Mouse (Mus musculus): ENCODE data around the gene Bspry. TPM values are rescaled to one million over a fixed set of nuclear protein-coding genes. Genes with fewer than 3 reads are reported as not detected.

Bspry gene
- polyA plus RNA-seq, 1 experiment from 2014 or later: 47.9 TPM

- H3K27ac ChIP-seq (ENCODE audit: low read length): no peak overlapping the region
- H3K9me3 ChIP-seq (ENCODE audit: control insufficient read depth, low read length): no peaks in the 10 kb centered on the region
- H3K9ac ChIP-seq (ENCODE audit: low read length): no peak overlapping the region
- ATAC-seq (ENCODE audit: low read depth): no peak
- 83% methylated on average over 2 of the region's 2 CpGs for whole genome bisulfite sequencing
- no peaks in the 10 kb centered on the region for H3K4me1 ChIP-seq (replicated peaks; ENCODE audit: control insufficient read depth, insufficient read depth, low read length)
- H3K4me3 ChIP-seq (ENCODE audit: low read length): no peak overlapping the region
- H3K27me3 ChIP-seq (ENCODE audit: control insufficient read depth, insufficient read depth, low read depth, low read length): no peaks in the 10 kb centered on the region
- no peak overlapping the region for H3K4me2 ChIP-seq (ENCODE audit: low read depth, low read length)
- H3K36me3 ChIP-seq (ENCODE audit: control insufficient read depth, insufficient read depth, low read length): no peaks in the 10 kb centered on the region; the same call in 1 of the 2 replicates
These were observed 8.1 kb downstream of the Bspry start for GRCm38 (mm10) chr4:62487914-62488313.

- Histone ChIP-seq H3K4me2 (ENCODE audit: low read depth, low read length) (no peak overlapping the region), H3K9ac (ENCODE audit: low read length) (no peak overlapping the region), H3K9me3 (ENCODE audit: control insufficient read depth, low read length) (no peaks in the 10 kb centered on the region), H3K4me3 (ENCODE audit: low read length) (no peak overlapping the region), H3K27ac (ENCODE audit: low read length) (no peak overlapping the region), H3K36me3 (ENCODE audit: control insufficient read depth, insufficient read depth, low read length) (peaks cover 2% of the 10 kb centered on the region; the same call in 1 of the 2 replicates), H3K4me1 (replicated peaks; ENCODE audit: control insufficient read depth, insufficient read depth, low read length) (peaks cover 15% of the 10 kb centered on the region), H3K27me3 (ENCODE audit: control insufficient read depth, insufficient read depth, low read depth, low read length) (no peaks in the 10 kb centered on the region)
- WGBS: 74% methylated on average over 2 of the region's 2 CpGs
- ATAC-seq (ENCODE audit: low read depth): no peak
These were observed 12.8 kb downstream of the Bspry start for GRCm38 (mm10) chr4:62492682-62493081.

DNA sequence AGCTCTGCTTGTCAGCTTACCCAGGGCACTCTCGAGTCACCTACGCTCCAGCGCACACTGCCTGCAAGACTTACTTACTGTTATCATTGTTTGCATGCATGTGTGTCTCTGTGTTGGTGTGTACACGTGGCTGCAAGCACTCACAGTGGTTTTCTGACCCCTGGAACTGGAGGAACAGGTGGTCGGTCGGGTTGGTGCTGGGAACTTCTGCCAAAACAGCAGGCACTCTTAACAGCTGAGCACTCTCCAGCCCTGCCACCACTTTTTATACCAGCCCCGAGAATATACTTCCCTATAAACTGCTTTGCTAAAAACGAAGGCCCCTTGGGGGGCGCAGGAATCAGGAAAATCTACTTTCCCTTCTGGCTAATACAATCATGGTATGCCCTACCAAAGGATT, 14.4 kb downstream of the Bspry start:
- Histone ChIP-seq H3K27ac (ENCODE audit: low read length) (no peak overlapping the region), H3K4me1 (replicated peaks; ENCODE audit: control insufficient read depth, insufficient read depth, low read length) (peaks cover 15% of the 10 kb centered on the region), H3K9ac (ENCODE audit: low read length) (no peak overlapping the region), H3K4me3 (ENCODE audit: low read length) (no peak overlapping the region), H3K27me3 (ENCODE audit: control insufficient read depth, insufficient read depth, low read depth, low read length) (no peaks in the 10 kb centered on the region), H3K36me3 (ENCODE audit: control insufficient read depth, insufficient read depth, low read length) (peaks cover 12% of the 10 kb centered on the region), H3K9me3 (ENCODE audit: control insufficient read depth, low read length) (no peaks in the 10 kb centered on the region), H3K4me2 (ENCODE audit: low read depth, low read length) (no peak overlapping the region)
- no peak for ATAC-seq (ENCODE audit: low read depth)
- WGBS: 63% methylated on average over 9 of the region's 9 CpGs

DNA sequence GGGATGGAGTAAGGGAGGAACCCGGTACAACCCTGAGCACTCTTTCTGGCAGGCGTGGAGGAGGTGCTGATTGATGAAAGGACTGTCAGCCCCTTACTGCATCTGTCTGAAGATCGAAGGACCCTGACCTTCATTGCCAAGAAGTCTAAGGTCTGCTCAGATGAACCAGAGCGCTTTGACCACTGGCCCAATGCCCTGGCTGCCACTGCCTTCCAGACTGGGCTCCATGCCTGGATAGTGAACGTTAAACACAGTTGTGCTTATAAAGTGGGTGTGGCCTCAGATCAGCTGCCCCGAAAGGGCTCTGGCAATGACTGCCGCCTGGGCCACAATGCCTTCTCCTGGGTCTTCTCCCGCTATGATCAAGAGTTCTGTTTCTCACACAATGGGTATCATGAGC, 16.1 kb downstream of the Bspry start:
- Histone ChIP-seq H3K4me1 (replicated peaks; ENCODE audit: control insufficient read depth, insufficient read depth, low read length) (peaks cover 18% of the 10 kb centered on the region), H3K9ac (ENCODE audit: low read length) (no peak overlapping the region)
- peak; percentile 42; the same call in 1 of the 2 replicates for ATAC-seq (ENCODE audit: low read depth)

DNA sequence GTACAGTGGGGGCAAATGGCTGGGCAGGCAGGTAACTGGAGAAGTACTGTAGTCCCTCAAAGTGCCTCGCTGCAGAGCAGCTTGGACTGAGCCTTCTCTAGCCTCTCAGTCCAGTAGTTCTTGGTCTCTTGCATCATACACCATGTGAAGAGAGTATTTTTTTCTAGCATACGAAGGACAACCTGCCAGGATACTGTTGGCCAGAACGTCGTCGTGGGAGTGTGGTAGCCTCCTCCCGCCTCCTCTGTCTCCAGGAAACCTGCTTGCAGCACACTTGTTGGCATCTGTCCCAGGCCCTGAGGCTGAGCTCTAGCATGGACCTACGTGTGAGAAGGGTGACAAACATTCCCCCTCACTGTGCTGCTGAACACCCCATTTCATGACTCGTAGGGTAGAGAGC, 17.0 kb downstream of the Bspry start:
- 47% methylated on average over 8 of the region's 8 CpGs for WGBS
- H3K4me1 ChIP-seq (replicated peaks; ENCODE audit: control insufficient read depth, insufficient read depth, low read length): peaks cover 19% of the 10 kb centered on the region
- H3K4me2 ChIP-seq (ENCODE audit: low read depth, low read length): no peak overlapping the region
- H3K27me3 ChIP-seq (ENCODE audit: control insufficient read depth, insufficient read depth, low read depth, low read length): no peaks in the 10 kb centered on the region
- H3K4me3 ChIP-seq (ENCODE audit: low read length): no peak overlapping the region
- peak; percentile 66 for ATAC-seq (ENCODE audit: low read depth)
- H3K9me3 ChIP-seq (ENCODE audit: control insufficient read depth, low read length): no peaks in the 10 kb centered on the region
- peaks cover 17% of the 10 kb centered on the region for H3K36me3 ChIP-seq (ENCODE audit: control insufficient read depth, insufficient read depth, low read length)
- H3K9ac ChIP-seq (ENCODE audit: low read length): no peak overlapping the region
- H3K27ac ChIP-seq (ENCODE audit: low read length): no peak overlapping the region; the same call in 1 of the 2 replicates

More for the DNA sequence above, 16.1 kb downstream of the Bspry start:
- Histone ChIP-seq H3K36me3 (ENCODE audit: control insufficient read depth, insufficient read depth, low read length) (peaks cover 17% of the 10 kb centered on the region), H3K9me3 (ENCODE audit: control insufficient read depth, low read length) (no peaks in the 10 kb centered on the region), H3K27ac (ENCODE audit: low read length) (no peak overlapping the region), H3K27me3 (ENCODE audit: control insufficient read depth, insufficient read depth, low read depth, low read length) (no peaks in the 10 kb centered on the region), H3K4me3 (ENCODE audit: low read length) (no peak overlapping the region), H3K4me2 (ENCODE audit: low read depth, low read length) (no peak overlapping the region)
- 56% methylated on average over 8 of the region's 8 CpGs for WGBS

GRCm38 (mm10) chr4:62500799-62501198, 20.9 kb downstream of the Bspry start:
- WGBS: 77% methylated on average over 4 of the region's 4 CpGs
- Histone ChIP-seq H3K27ac (ENCODE audit: low read length) (peak overlapping the region; percentile 90; the same call in 1 of the 2 replicates), H3K9ac (ENCODE audit: low read length) (no peak overlapping the region), H3K9me3 (ENCODE audit: control insufficient read depth, low read length) (no peaks in the 10 kb centered on the region), H3K36me3 (ENCODE audit: control insufficient read depth, insufficient read depth, low read length) (peaks cover 17% of the 10 kb centered on the region), H3K4me2 (ENCODE audit: low read depth, low read length) (peak overlapping the region; percentile 52), H3K27me3 (ENCODE audit: control insufficient read depth, insufficient read depth, low read depth, low read length) (no peaks in the 10 kb centered on the region), H3K4me1 (replicated peaks; ENCODE audit: control insufficient read depth, insufficient read depth, low read length) (peaks cover 27% of the 10 kb centered on the region), H3K4me3 (ENCODE audit: low read length) (peak overlapping the region; percentile 4; the same call in 1 of the 2 replicates)
- no peak for ATAC-seq (ENCODE audit: low read depth)

GRCm38 (mm10) chr4:62501534-62501933, 21.7 kb downstream of the Bspry start:
- H3K9me3 ChIP-seq (ENCODE audit: control insufficient read depth, low read length): no peaks in the 10 kb centered on the region
- peak overlapping the region; percentile 84 for H3K9ac ChIP-seq (ENCODE audit: low read length)
- H3K36me3 ChIP-seq (ENCODE audit: control insufficient read depth, insufficient read depth, low read length): peaks cover 17% of the 10 kb centered on the region
- peak overlapping the region; percentile 90 for H3K27ac ChIP-seq (ENCODE audit: low read length)
- H3K4me1 ChIP-seq (replicated peaks; ENCODE audit: control insufficient read depth, insufficient read depth, low read length): peaks cover 19% of the 10 kb centered on the region
- H3K4me2 ChIP-seq (ENCODE audit: low read depth, low read length): peak overlapping the region; percentile 52
- peak overlapping the region; percentile 80 for H3K4me3 ChIP-seq (ENCODE audit: low read length)
- ATAC-seq (ENCODE audit: low read depth): peak; percentile 53
- no peaks in the 10 kb centered on the region for H3K27me3 ChIP-seq (ENCODE audit: control insufficient read depth, insufficient read depth, low read depth, low read length)
- WGBS: under 1% methylated on average over 7 of the region's 7 CpGs

DNA sequence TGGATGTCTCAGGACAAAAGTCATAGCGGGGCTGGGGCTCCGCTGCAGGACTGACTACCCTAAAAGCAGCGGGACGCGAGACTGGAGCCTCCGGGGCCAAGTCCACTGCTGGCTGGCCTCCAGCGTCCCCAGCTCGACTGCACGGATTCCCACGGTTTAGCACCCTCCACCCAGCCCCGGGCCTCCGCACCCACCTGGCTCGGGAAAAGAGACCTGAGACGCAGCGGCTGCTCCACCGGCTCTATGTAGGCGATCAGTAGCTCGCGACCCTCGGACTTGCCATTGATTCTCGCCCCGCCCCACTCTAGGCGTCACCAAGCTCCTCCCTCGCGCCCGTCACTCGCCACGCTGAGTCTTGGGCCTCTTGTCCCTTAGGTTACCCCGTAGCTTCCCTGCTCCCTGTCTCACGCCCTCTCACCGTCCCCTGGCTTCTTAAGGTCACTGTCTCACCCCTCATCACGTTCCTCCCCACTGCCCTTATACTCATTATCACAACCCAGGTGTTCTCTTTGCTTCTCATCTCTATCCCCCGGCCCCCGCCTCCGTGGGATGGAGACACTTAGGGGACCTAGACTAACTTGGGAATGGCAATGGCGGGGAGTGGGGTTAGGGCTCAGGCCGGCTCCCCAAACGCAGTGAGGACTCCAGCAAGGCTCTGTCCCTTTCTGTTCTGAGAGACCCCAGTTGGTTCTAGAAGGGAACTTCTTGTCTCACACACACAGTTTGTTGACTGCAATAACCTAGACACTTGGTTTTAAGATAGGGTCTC, 22.3 kb downstream of the Bspry start:
- Histone ChIP-seq H3K9me3 (ENCODE audit: control insufficient read depth, low read length) (no peaks in the 10 kb centered on the region), H3K27ac (ENCODE audit: low read length) (peak overlapping the region; percentile 90), H3K36me3 (ENCODE audit: control insufficient read depth, insufficient read depth, low read length) (peaks cover 18% of the 10 kb centered on the region), H3K4me2 (ENCODE audit: low read depth, low read length) (peak overlapping the region; percentile 52), H3K9ac (ENCODE audit: low read length) (peak overlapping the region; percentile 84), H3K27me3 (ENCODE audit: control insufficient read depth, insufficient read depth, low read depth, low read length) (no peaks in the 10 kb centered on the region), H3K4me1 (replicated peaks; ENCODE audit: control insufficient read depth, insufficient read depth, low read length) (peaks cover 16% of the 10 kb centered on the region), H3K4me3 (ENCODE audit: low read length) (peak overlapping the region; percentile 80)
- 2% methylated on average over 38 of the region's 38 CpGs for WGBS
- peak; percentile 94 for ATAC-seq (ENCODE audit: low read depth)

- Histone ChIP-seq H3K36me3 (ENCODE audit: control insufficient read depth, insufficient read depth, low read length) (peaks cover 19% of the 10 kb centered on the region), H3K9me3 (ENCODE audit: control insufficient read depth, low read length) (no peaks in the 10 kb centered on the region), H3K27me3 (ENCODE audit: control insufficient read depth, insufficient read depth, low read depth, low read length) (no peaks in the 10 kb centered on the region), H3K4me2 (ENCODE audit: low read depth, low read length) (peak overlapping the region; percentile 52; the same call in 1 of the 2 replicates), H3K27ac (ENCODE audit: low read length) (peak overlapping the region; percentile 90), H3K4me3 (ENCODE audit: low read length) (no peak overlapping the region), H3K9ac (ENCODE audit: low read length) (no peak overlapping the region), H3K4me1 (replicated peaks; ENCODE audit: control insufficient read depth, insufficient read depth, low read length) (peaks cover 12% of the 10 kb centered on the region)
- WGBS: 43% methylated on average over 7 of the region's 7 CpGs
- no peak for ATAC-seq (ENCODE audit: low read depth)
These were observed 23.1 kb downstream of the Bspry start for GRCm38 (mm10) chr4:62502969-62503368.

Measured in lung, embryonic 16.5 days (tissue).